Mouse (Mus musculus): ENCODE measurements around the gene Hivep3. TPM values are rescaled to one million over a fixed set of nuclear protein-coding genes. Genes with fewer than 3 reads are reported as not detected.

Gene Hivep3
- total and polyA plus RNA-seq, 3 experiments, result not detected

GRCm38 (mm10) chr4:120052481-120052880 is 318.9 kb downstream of the Hivep3 start:
- Histone ChIP-seq H3K79me2 (ENCODE audit: control insufficient read depth, insufficient read depth, low read length, poor library complexity) (no peaks in the 10 kb centered on the region), H3K4me3 (ENCODE audit: control insufficient read depth in 1 of 2, insufficient read depth in 1 of 2, low read depth in 2 of 2, low read length in 2 of 2) (no peak overlapping the region), H3K4me1 (ENCODE audit: control insufficient read depth in 1 of 2, insufficient read depth in 2 of 2, low read length in 2 of 2) (no peaks in the 10 kb centered on the region), H3K9ac (ENCODE audit: control insufficient read depth, low read depth, low read length, poor library complexity, severe bottlenecking) (no peak overlapping the region), H3K27ac (ENCODE audit: control insufficient read depth, low read depth, low read length) (no peak overlapping the region), H3K27me3 (ENCODE audit: control insufficient read depth in 1 of 2, insufficient read depth in 2 of 2, low read length in 2 of 2) (no peaks in the 10 kb centered on the region; a peak in 1 of 4 replicates), H3K9me3 (replicated peaks; ENCODE audit: insufficient read depth, low read length) (no peaks in the 10 kb centered on the region), H3K36me3 (ENCODE audit: control insufficient read depth in 1 of 2, insufficient read depth in 2 of 2, low read length in 2 of 2) (no peaks in the 10 kb centered on the region)
- no peak for DNase-seq (ENCODE audit: low read depth, low spot score)
- TF ChIP-seq JUND (IDR thresholded peaks at IDR 0.05; ENCODE audit: low read depth, low read length) (no peak), MYC (IDR thresholded peaks at IDR 0.05; ENCODE audit: low read depth, low read length) (no peak), UBTF (IDR thresholded peaks at IDR 0.05; ENCODE audit: borderline replicate concordance, insufficient read depth, low read depth, low read length) (no peak), MYB (IDR thresholded peaks at IDR 0.05; ENCODE audit: low read depth, low read length) (no peak), MXI1 (IDR thresholded peaks at IDR 0.05; ENCODE audit: low read depth, low read length) (no peak), MAFK (IDR thresholded peaks at IDR 0.05; ENCODE audit: borderline replicate concordance, low read depth, low read length) (no peak), ZNF384 (IDR thresholded peaks at IDR 0.05; ENCODE audit: low read depth, low read length) (no peak)

GRCm38 (mm10) chr4:120053026-120054005 is 319.7 kb downstream of the Hivep3 start:
- Histone ChIP-seq H3K79me2 (ENCODE audit: control insufficient read depth, insufficient read depth, low read length, poor library complexity) (no peaks in the 10 kb centered on the region), H3K27me3 (ENCODE audit: control insufficient read depth in 1 of 2, insufficient read depth in 2 of 2, low read length in 2 of 2) (no peaks in the 10 kb centered on the region; a peak in 1 of 4 replicates), H3K4me3 (ENCODE audit: control insufficient read depth in 1 of 2, insufficient read depth in 1 of 2, low read depth in 2 of 2, low read length in 2 of 2) (no peak overlapping the region), H3K36me3 (ENCODE audit: control insufficient read depth in 1 of 2, insufficient read depth in 2 of 2, low read length in 2 of 2) (no peaks in the 10 kb centered on the region), H3K4me1 (ENCODE audit: control insufficient read depth in 1 of 2, insufficient read depth in 2 of 2, low read length in 2 of 2) (no peaks in the 10 kb centered on the region), H3K9ac (ENCODE audit: control insufficient read depth, low read depth, low read length, poor library complexity, severe bottlenecking) (no peak overlapping the region), H3K9me3 (replicated peaks; ENCODE audit: insufficient read depth, low read length) (no peaks in the 10 kb centered on the region), H3K27ac (ENCODE audit: control insufficient read depth, low read depth, low read length) (no peak overlapping the region)
- TF ChIP-seq NRF1 (IDR thresholded peaks at IDR 0.05; ENCODE audit: insufficient read depth, low read depth, low read length, poor library complexity, severe bottlenecking), result no peak
- TF ChIP-seq MXI1 (IDR thresholded peaks at IDR 0.05; ENCODE audit: low read depth, low read length), result no peak
- TF ChIP-seq RAD21 (IDR thresholded peaks at IDR 0.05; ENCODE audit: low read depth, low read length), result no peak
- no peak for TF ChIP-seq JUND (IDR thresholded peaks at IDR 0.05; ENCODE audit: low read depth, low read length)
- TF ChIP-seq NELFE (IDR thresholded peaks at IDR 0.05; ENCODE audit: low read depth, low read length), result no peak
- no peak for TF ChIP-seq CTCF (IDR thresholded peaks at IDR 0.05 in 2 of 3, conservative IDR thresholded peaks at IDR 0.05 in 1 of 3; ENCODE audit: control insufficient read depth in 1 of 3, insufficient read depth in 1 of 3, low read depth in 2 of 3, low read length in 3 of 3, poor library complexity in 1 of 3, severe bottlenecking in 1 of 3)
- TF ChIP-seq ZKSCAN1 (IDR thresholded peaks at IDR 0.05; ENCODE audit: low read depth, low read length), result no peak
- no peak for TF ChIP-seq MYC (IDR thresholded peaks at IDR 0.05; ENCODE audit: low read depth, low read length)
- TF ChIP-seq MEF2A (IDR thresholded peaks at IDR 0.05; ENCODE audit: extremely low read depth, insufficient replicate concordance, low read depth, low read length, poor library complexity, severe bottlenecking), result no peak
- TF ChIP-seq SIN3A (IDR thresholded peaks at IDR 0.05; ENCODE audit: low read length), result no peak
- TF ChIP-seq UBTF (IDR thresholded peaks at IDR 0.05; ENCODE audit: borderline replicate concordance, insufficient read depth, low read depth, low read length), result no peak
- no peak for TF ChIP-seq CHD2 (IDR thresholded peaks at IDR 0.05; ENCODE audit: low read length)
- DNase-seq (ENCODE audit: low read depth, low spot score), result no peak

Measured in MEL (cell line).